Mouse (Mus musculus): ENCODE data around the gene Akap7.
A peak's percentile ranks its signal among the peaks of the same experiment; 100 is the strongest.

DNA sequence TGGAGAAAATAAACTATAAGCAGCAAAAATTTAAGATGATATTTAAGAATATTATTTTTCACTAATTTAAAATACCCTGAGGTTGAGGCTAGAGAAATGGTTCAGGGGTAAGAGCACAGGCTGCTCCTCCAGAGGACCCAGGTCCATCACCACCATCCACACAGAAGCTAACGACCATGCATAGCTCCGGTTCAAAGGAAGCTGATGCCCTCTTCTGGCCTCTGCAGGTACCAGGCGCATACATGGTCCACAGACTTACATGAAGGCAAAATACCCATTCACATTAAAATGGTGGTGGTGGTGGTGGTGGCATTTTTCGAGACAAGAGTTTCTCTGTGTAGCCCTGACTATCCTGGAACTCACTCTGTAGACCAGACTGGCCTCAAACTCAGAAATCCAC is 61.5 kb downstream of the Akap7 start:
- TF ChIP-seq POLR2A (IDR thresholded peaks at IDR 0.05; ENCODE audit: extremely low read depth, insufficient read depth, low read length) (no peak), CTCF (IDR thresholded peaks at IDR 0.05; ENCODE audit: low read depth, low read length) (peak; percentile 26; the same call in 1 of the 2 replicates)

All from liver, adult 2 months (tissue).